Mouse (Mus musculus) CH12.LX (cell line): ENCODE results near the gene Ophn1.

Experiments used
- BHLHE40 ChIP-seq: IDR thresholded peaks from 2 replicates; pipeline ENCODE4 v1.6.1; 2011; ENCODE audit warnings: mild to moderate bottlenecking, low read depth, low read length, improper control_type of control experiment
- CTCF ChIP-seq, 2 experiments: IDR thresholded peaks in 1 of 2; conservative IDR thresholded peaks in 1 of 2; 2 replicates each; pipeline ENCODE4 v1.5.1; 2011 to 2012; ENCODE audit warnings: low read depth in 2 of 2, low read length in 2 of 2, improper control_type of control experiment in 1 of 2, inconsistent platforms in 1 of 2, mild to moderate bottlenecking in 1 of 2, moderate library complexity in 1 of 2
- KAT2A ChIP-seq: IDR thresholded peaks from 2 replicates; pipeline ENCODE4 v1.6.1; 2012; ENCODE audit warnings: low read length, improper control_type of control experiment, inconsistent platforms; ENCODE audit not compliant: insufficient replicate concordance
- MXI1 ChIP-seq: IDR thresholded peaks from 2 replicates; pipeline ENCODE4 v1.6.1; 2011; ENCODE audit warnings: mild to moderate bottlenecking, low read depth, low read length, improper control_type of control experiment
- POLR2A ChIP-seq: IDR thresholded peaks from 2 replicates; pipeline ENCODE4 v1.6.1; 2011; ENCODE audit warnings: low read depth, mild to moderate bottlenecking, improper control_type of control experiment, low read length
- SMC3 ChIP-seq: IDR thresholded peaks from 2 replicates; pipeline ENCODE4 v1.6.1; 2011; ENCODE audit warnings: low read depth, low read length, improper control_type of control experiment
- USF1 ChIP-seq: IDR thresholded peaks from 2 replicates; pipeline ENCODE4 v1.6.1; 2014; ENCODE audit warnings: low read depth, mild to moderate bottlenecking, inconsistent platforms, low read length, improper control_type of control experiment
- ZC3H11A ChIP-seq: IDR thresholded peaks from 2 replicates; pipeline ENCODE4 v1.6.1; 2012; ENCODE audit warnings: low read depth, mild to moderate bottlenecking, inconsistent platforms, low read length, improper control_type of control experiment
- ZNF384 ChIP-seq: IDR thresholded peaks from 2 replicates; pipeline ENCODE4 v1.6.1; 2012; ENCODE audit warnings: low read depth, low read length, improper control_type of control experiment, inconsistent platforms

DNA sequence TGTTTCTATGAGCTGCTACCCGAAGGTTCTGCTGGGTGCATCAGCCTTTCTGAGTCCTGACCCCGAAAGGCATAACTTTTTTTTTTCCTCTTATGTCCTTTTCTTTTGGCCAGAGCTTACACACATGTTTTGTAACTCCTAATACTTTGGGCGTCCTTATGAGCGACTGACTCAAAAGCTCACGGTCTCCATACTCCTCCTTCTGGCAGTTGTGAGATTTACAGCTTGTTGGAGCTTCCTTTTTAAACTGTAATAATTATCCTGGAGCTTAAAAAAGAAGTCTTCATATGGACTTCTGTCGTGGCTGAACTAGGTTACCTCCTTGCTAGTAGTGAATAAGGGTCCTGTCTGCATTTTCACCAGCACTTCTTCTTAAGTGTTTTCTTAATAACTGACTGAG is 28.6 kb upstream of the Ophn1 start:
- peak; percentile 63 for TF ChIP-seq SMC3
- TF ChIP-seq BHLHE40 = no peak
- peak; percentile 10 to 58; a peak in 2 of 4 replicates for TF ChIP-seq CTCF (conservative IDR thresholded peaks at IDR 0.05 in 1 of 2, IDR thresholded peaks at IDR 0.05 in 1 of 2; ENCODE audit: low read depth in 2 of 2, low read length in 2 of 2)
- TF ChIP-seq ZC3H11A = no peak
- TF ChIP-seq POLR2A = no peak
- no peak for TF ChIP-seq MXI1
- no peak for TF ChIP-seq USF1
- TF ChIP-seq KAT2A = no peak
- no peak for TF ChIP-seq ZNF384
